Mouse (Mus musculus): ENCODE results near the gene C130079G13Rik.
"Not testable (repeated sequence)": the region's sequence is repeated elsewhere in the genome, so short reads cannot be mapped to it uniquely, and the experiment has no call there.

The C130079G13Rik gene

GRCm38 (mm10) chr3:59924914-59925313 is at the start of gene C130079G13Rik:
Gene C130079G13Rik (plus strand): TSS chr3:59925214.
- DNase-seq (ENCODE audit: low spot score in 2 of 2): no peak

DNA sequence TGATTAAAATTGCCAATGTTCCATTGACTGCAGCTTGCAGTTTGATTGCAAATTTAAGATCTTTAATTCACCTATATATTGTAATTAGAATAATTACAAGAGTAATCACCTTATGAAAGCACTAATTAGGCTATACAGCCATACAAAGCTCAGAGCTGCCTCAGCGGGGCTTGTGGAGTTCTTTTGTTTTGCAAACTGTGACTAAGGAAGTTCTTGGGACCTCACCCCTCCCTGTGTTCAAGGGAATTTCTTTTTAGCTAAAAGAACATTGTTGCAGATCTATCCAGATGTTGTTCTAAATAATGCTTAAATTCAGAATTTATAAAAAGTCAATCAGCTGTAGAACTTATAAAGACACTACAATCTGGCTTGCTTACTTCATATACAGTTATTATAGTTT is 47.4 kb upstream of the C130079G13Rik start:
- DNase-seq (ENCODE audit: low spot score in 2 of 2): not testable (repeated sequence)

DNA sequence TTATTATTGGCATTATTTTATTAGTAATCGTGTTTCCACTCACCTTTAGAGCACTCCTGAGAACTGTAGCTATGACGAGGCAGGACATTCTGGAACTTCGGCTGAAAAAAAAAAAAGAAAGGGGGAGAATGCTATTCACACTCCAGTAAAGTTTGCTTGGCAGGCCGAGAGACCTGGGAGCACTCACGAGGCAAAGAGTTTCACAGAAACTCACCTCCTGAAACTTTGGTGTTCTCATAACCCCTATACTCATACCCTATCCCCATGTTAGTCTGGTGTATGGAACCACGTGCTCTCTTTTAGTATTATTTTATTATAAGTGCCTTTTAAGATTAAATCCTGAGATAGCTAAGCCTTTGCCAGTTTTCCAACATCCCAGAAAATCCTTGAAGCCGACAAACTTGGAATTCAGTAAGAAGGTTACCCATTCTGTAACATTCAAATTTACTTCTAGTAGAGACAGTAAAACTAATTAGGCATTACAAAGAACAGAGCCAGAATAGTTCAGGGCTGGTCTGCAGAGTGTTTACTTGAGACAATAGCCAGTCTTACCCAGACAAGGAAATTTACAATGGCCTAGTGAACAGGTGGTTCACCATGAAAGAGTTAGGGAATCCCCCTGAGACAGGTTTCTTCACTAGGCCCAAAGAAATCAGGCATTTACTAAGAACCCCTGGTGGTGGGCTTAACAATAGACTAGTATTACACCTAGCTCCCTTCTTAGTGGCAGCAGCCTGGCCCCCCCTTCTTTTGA is 45.0 kb upstream of the C130079G13Rik start:
- DNase-seq (ENCODE audit: low spot score in 2 of 2): not testable (repeated sequence)

DNA sequence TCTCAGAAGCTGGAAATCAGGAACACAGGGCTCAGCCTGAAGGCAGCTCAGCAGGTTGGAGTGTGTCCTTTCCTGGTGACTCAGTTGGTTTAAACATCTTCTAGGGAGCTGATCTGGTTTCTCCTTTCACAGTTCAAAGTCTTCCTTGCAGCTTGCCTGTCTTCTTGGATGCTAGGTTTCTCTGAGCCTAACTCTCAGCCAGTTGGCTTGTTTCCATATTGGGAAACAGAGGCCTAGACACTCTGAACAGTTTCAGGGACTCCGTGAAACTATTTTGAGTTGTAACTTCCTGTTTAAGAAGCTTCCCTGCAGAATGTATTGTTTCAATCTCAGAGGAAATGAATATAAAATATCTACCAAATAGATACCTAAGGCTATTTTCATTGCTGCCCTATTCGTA is 31.7 kb upstream of the C130079G13Rik start:
- no peak for DNase-seq (ENCODE audit: low spot score in 2 of 2)

- no peak for DNase-seq (ENCODE audit: low spot score in 2 of 2)
Measured at GRCm38 (mm10) chr3:59934621-59935020, 9.6 kb downstream of the C130079G13Rik start.

- DNase-seq (ENCODE audit: low spot score in 2 of 2): no peak
Measured at GRCm38 (mm10) chr3:59947294-59947950, 22.4 kb downstream of the C130079G13Rik start.

DNA sequence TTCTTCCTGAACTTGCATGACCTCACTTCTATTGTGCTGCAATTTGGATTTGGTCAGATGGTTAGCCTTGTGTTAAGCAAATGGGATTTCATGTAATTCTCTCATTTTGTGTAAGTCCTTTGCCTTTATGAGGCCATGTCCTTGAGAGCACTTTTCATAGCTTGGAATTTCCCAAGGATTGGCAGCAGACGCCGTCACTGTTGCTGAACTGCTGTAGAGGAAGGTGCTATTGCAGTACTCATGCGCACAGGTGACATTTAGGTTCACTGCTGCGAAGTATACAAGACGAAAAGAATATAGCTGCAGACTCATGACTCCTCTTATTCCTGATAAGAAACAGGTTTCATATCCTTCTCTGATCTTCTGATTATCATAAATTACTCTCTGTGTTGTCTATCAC is 45.9 kb downstream of the C130079G13Rik start:
- no peak for DNase-seq (ENCODE audit: low spot score in 2 of 2)

DNA sequence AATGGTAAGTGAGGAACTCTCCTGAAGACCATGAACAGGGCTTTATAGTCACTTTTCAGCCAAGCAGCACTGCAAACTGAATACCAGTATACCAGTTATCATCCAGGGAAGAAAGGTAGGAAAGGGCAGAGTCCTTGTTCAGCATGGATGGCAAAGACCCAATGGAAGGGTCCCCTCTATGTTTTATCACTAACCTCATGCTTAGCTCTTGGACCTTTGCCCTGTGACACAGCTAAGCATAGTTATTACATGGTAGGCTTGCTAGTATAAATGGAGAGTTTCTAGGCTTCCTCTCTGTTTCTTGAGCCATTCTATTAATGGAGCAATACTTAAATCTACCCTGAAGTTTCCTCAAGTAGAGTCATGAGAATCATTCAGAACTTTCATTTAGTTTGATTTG is 49.6 kb downstream of the C130079G13Rik start:
- no peak for DNase-seq (ENCODE audit: low spot score in 2 of 2)

Measured in frontal cortex, postnatal 14 days (tissue).